Mouse (Mus musculus): ENCODE data around the gene Amy2a2. TPM values are rescaled to one million over a fixed set of nuclear protein-coding genes. Genes with fewer than 3 reads are reported as not detected.
"Not testable (repeated sequence)": the region's sequence is repeated elsewhere in the genome, so short reads cannot be mapped to it uniquely, and the experiment has no call there.

The Amy2a2 gene
- polyA plus RNA-seq (2015; fragmentation: Nextera tagmentation; extraction: Ambion mirVana), result not detected in 2 replicates

DNA sequence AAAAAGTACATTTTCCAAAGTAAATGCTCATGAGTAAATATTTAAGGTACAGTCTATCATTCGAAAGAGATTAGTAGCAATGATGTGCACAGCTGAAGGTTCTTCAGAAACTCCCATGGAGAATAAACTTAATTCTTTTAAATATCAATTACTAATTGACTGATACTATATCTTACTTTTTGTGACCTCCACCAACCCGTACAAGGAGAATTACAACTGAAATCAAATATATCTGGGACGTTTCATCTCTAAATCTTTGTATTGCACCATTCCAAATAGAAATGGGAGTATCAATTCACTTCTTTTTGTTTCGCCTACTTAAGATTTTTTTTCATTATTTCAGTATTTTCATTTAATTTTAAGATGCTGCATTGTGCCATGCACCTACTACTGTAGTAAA lies at the start of gene Amy2a2:
TSS of gene Amy2a2 (minus strand) at position 101 of the 400 bp plus-strand sequence.
- H3K27me3 ChIP-seq; H3K36me3 ChIP-seq (ENCODE audit: poor library complexity, severe bottlenecking); H3K4me3 ChIP-seq; ATAC-seq; H3K9ac ChIP-seq; H3K9me3 ChIP-seq (replicated peaks); H3K27ac ChIP-seq; H3K4me1 ChIP-seq; H3K4me2 ChIP-seq: not testable (repeated sequence)
- WGBS, result no CpG with 5 or more reads among the region's 4 CpGs

DNA sequence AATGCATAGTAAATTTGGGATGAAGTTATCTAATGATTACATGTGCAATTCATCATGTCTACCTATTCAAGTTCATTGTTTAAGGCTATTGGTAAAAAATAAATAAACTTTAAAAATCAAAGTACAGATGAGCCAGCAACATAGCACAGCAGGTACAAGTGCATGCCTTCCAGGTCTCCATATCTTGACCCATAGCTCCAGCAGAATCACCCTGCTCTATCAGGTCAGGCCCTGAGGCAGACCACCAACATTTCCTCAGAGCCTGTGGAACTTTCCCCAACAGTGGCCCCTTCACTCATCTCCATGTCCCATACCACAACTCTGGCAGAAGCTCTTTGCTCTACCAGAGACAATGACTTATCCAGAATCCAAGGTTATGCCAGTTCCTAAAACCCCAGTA lies 11.0 kb downstream of the Amy2a2 start:
- H3K27me3 ChIP-seq; H3K36me3 ChIP-seq (ENCODE audit: poor library complexity, severe bottlenecking); H3K4me2 ChIP-seq; H3K4me1 ChIP-seq; H3K4me3 ChIP-seq; H3K9me3 ChIP-seq (replicated peaks); ATAC-seq; H3K27ac ChIP-seq; H3K9ac ChIP-seq: not testable (repeated sequence)

- not testable (repeated sequence) for H3K9ac ChIP-seq; H3K4me1 ChIP-seq; H3K4me3 ChIP-seq; H3K27me3 ChIP-seq; H3K27ac ChIP-seq; H3K4me2 ChIP-seq; ATAC-seq; H3K36me3 ChIP-seq (ENCODE audit: poor library complexity, severe bottlenecking); H3K9me3 ChIP-seq (replicated peaks)
- no CpG with 5 or more reads among the region's 4 CpGs for WGBS
Measured at GRCm38 (mm10) chr3:113323952-113324351, 32.5 kb downstream of the Amy2a2 start, which contains the start of gene Amy2a3. Gene Amy2a3, minus strand, starts transcription at chr3:113324052.

DNA sequence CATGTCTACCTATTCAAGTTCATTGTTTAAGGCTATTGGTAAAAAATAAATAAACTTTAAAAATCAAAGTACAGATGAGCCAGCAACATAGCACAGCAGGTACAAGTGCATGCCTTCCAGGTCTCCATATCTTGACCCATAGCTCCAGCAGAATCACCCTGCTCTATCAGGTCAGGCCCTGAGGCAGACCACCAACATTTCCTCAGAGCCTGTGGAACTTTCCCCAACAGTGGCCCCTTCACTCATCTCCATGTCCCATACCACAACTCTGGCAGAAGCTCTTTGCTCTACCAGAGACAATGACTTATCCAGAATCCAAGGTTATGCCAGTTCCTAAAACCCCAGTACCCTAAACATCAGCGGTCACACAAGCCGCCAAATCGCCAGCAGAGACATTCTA lies 43.5 kb downstream of the Amy2a2 start:
- H3K9me3 ChIP-seq (replicated peaks); ATAC-seq; H3K27ac ChIP-seq; H3K9ac ChIP-seq; H3K4me3 ChIP-seq; H3K36me3 ChIP-seq (ENCODE audit: poor library complexity, severe bottlenecking); H3K4me1 ChIP-seq; H3K27me3 ChIP-seq; H3K4me2 ChIP-seq: not testable (repeated sequence)
- no CpG with 5 or more reads among the region's 3 CpGs for WGBS

Other genes with a start within 250 kb of the Amy2a2 start
- gene Amy2a5, start 97.8 kb downstream of the Amy2a2 start, polyA plus RNA-seq (2015; fragmentation: Nextera tagmentation; extraction: Ambion mirVana), result 0.62 TPM in 1 of 2 replicates, not detected in the other
- not detected in 2 replicates for gene Amy2a4, start 65.2 kb downstream of the Amy2a2 start, polyA plus RNA-seq (2015; fragmentation: Nextera tagmentation; extraction: Ambion mirVana)
- not detected in 2 replicates for gene Amy2a3, start 32.6 kb downstream of the Amy2a2 start, polyA plus RNA-seq (2015; fragmentation: Nextera tagmentation; extraction: Ambion mirVana)
- 2.4 TPM in 1 of 2 replicates, not detected in the other for gene Amy2a1, start 175.8 kb upstream of the Amy2a2 start, polyA plus RNA-seq (2015; fragmentation: Nextera tagmentation; extraction: Ambion mirVana)

Data from forebrain, embryonic 13.5 days (tissue).